Mouse (Mus musculus): ENCODE measurements around the gene Tmem131.

- TF ChIP-seq CTCF (IDR thresholded peaks at IDR 0.05), result no peak
- TF ChIP-seq POLR2A (IDR thresholded peaks at IDR 0.05; ENCODE audit: insufficient read depth, low read depth, low read length), result no peak
Measured at GRCm38 (mm10) chr1:36936567-36936966, 6.9 kb downstream of the Tmem131 start.
